Mouse (Mus musculus) Patski (cell line): ENCODE measurements at regions not wholly inside any gene's neighbourhood (a gene's known extent, or its start where the extent isn't known, plus 50 kb on each side); places are given as distances from the start of the nearest gene placed in this dataset.

Experiments
- ATAC-seq: fragments of 100-300 bp; one replicate; pipeline ENCODE4 v1.8.0; 2021
- CTCF ChIA-PET: fragments of 350-600 bp; sonication (Branson Sonifier 250); formaldehyde crosslinking; loops from one replicate; lab custom pipeline; 2022; ENCODE audit warnings: inconsistent platforms; lab: Charles Lee
- POLR2A ChIA-PET: fragments of 350-600 bp; sonication (Branson Sonifier 250); formaldehyde crosslinking; loops from one replicate; lab custom pipeline; 2022; ENCODE audit warnings: antibody characterized with exemption, inconsistent platforms; lab: Charles Lee
- DNase-seq: peaks from one replicate; pipeline ENCODE4 v3.0.0-alpha.2; 2011; ENCODE audit warnings: low read depth, low spot score
- H3K27me3 ChIP-seq: fragments of 371-371 bp; one replicate; pipeline ENCODE4 v1.5.1; 2021
- CTCF ChIP-seq: fragments of 100-300 bp; IDR thresholded peaks from one replicate; pipeline ENCODE4 v1.5.1; 2021
- in situ Hi-C: fragments of 300-500 bp; cut with MboI; formaldehyde crosslinking; loops from 3 replicates; pipeline ENCODE4 v1.11.1; 2018; ENCODE audit warnings: low pct_unique_long_range_greater_than_20kb, mixed read lengths

GRCm38 (mm10) chr9:41579107-41580014 lies 417.9 kb upstream of the Ubash3b start:
- ChIA-PET CTCF (interaction anchor here (0.6 to 3.8 kb wide), 6 partner anchors 97 to 374 kb away, joined by 3 to 32 read pairs (median 4); no protein-coding TSS in a partner anchor), POLR2A (interaction anchor here (0.8 to 3.9 kb wide), 8 partner anchors 10 to 373 kb away, joined by 3 to 23 read pairs (median 6); no protein-coding TSS in a partner anchor)
- DNase-seq (no peak), ATAC-seq (peak; percentile 77)
- peak; percentile 80 for TF ChIP-seq CTCF
- H3K27me3 ChIP-seq, result no peaks in the 10 kb centered on the region
- in situ Hi-C loops, result loop anchor here (5.0 to 10.0 kb wide), 4 partner anchors 102 to 373 kb away; no protein-coding TSS in a partner anchor

- no peak for ATAC-seq
- POLR2A ChIA-PET, result interaction anchor here (0.6 to 3.9 kb wide), 2 partner anchors 10 to 103 kb away, joined by 3 to 23 read pairs; no protein-coding TSS in a partner anchor
- no peaks in the 10 kb centered on the region for H3K27me3 ChIP-seq
- no peak for TF ChIP-seq CTCF
- CTCF ChIA-PET, result interaction anchor here (1.1 to 3.8 kb wide), 2 partner anchors 104 to 342 kb away, joined by 3 to 32 read pairs; no protein-coding TSS in a partner anchor
- DNase-seq, result no peak
- in situ Hi-C loops, result no loop called here
Observed at GRCm38 (mm10) chr9:41578221-41579106, 417.0 kb upstream of the Ubash3b start.

- TF ChIP-seq CTCF, result no peak
- in situ Hi-C loops, result no loop called here
- ATAC-seq, result no peak
- POLR2A ChIA-PET, result no interaction called here
- H3K27me3 ChIP-seq, result no peaks in the 10 kb centered on the region
- CTCF ChIA-PET, result interaction anchor here (1.1 kb wide), 1 partner anchor 342 kb away, joined by 3 read pairs; no protein-coding TSS in a partner anchor
- DNase-seq, result no peak
Observed at GRCm38 (mm10) chr9:41577760-41578159, 416.3 kb upstream of the Ubash3b start.

- POLR2A ChIA-PET, result no interaction called here
- H3K27me3 ChIP-seq, result no peaks in the 10 kb centered on the region
- CTCF ChIA-PET, result no interaction called here
- no peak for TF ChIP-seq CTCF
- in situ Hi-C loops, result no loop called here
- DNase-seq (no peak), ATAC-seq (no peak)
Observed at GRCm38 (mm10) chr9:41575826-41576225, 414.3 kb upstream of the Ubash3b start.

- CTCF ChIA-PET, result interaction anchor here (1.2 kb wide), 1 partner anchor 73 kb away, joined by 4 read pairs; no protein-coding TSS in a partner anchor
- in situ Hi-C loops, result no loop called here
- DNase-seq (no peak), ATAC-seq (no peak)
- no peaks in the 10 kb centered on the region for H3K27me3 ChIP-seq
- POLR2A ChIA-PET, result no interaction called here
- TF ChIP-seq CTCF, result no peak
Observed at GRCm38 (mm10) chr9:41570262-41570661, 408.8 kb upstream of the Ubash3b start.

GRCm38 (mm10) chr9:41566496-41566895 lies 405.0 kb upstream of the Ubash3b start:
- ChIA-PET CTCF (no interaction called here), POLR2A (no interaction called here)
- no peak for TF ChIP-seq CTCF
- no peak for ATAC-seq
- in situ Hi-C loops, result no loop called here
- no peaks in the 10 kb centered on the region for H3K27me3 ChIP-seq
- DNase-seq, result no peak

- in situ Hi-C loops, result no loop called here
- TF ChIP-seq CTCF, result no peak
- DNase-seq (no peak), ATAC-seq (no peak)
- no peaks in the 10 kb centered on the region for H3K27me3 ChIP-seq
- POLR2A ChIA-PET, result interaction anchor here (0.5 kb wide), 1 partner anchor 69 kb away, joined by 3 read pairs; no protein-coding TSS in a partner anchor
- CTCF ChIA-PET, result no interaction called here
Observed at GRCm38 (mm10) chr9:41565784-41566183, 404.3 kb upstream of the Ubash3b start.

GRCm38 (mm10) chr9:41563376-41563775 lies 401.9 kb upstream of the Ubash3b start:
- in situ Hi-C loops, result no loop called here
- H3K27me3 ChIP-seq, result no peaks in the 10 kb centered on the region
- TF ChIP-seq CTCF, result no peak
- no peak for ATAC-seq
- ChIA-PET CTCF (no interaction called here), POLR2A (no interaction called here)
- DNase-seq, result no peak

GRCm38 (mm10) chr9:41558456-41558855 lies 397.0 kb upstream of the Ubash3b start:
- no peak for ATAC-seq
- POLR2A ChIA-PET, result no interaction called here
- no peak for DNase-seq
- CTCF ChIA-PET, result no interaction called here
- no peaks in the 10 kb centered on the region for H3K27me3 ChIP-seq
- in situ Hi-C loops, result no loop called here
- TF ChIP-seq CTCF, result no peak

- H3K27me3 ChIP-seq, result no peaks in the 10 kb centered on the region
- ChIA-PET POLR2A (no interaction called here), CTCF (interaction anchor here (0.9 to 1.1 kb wide), 2 partner anchors 13 to 17 kb away, joined by 3 read pairs; no protein-coding TSS in a partner anchor)
- in situ Hi-C loops, result no loop called here
- TF ChIP-seq CTCF, result no peak
- no peak for ATAC-seq
- no peak for DNase-seq
Observed at GRCm38 (mm10) chr9:41556888-41557287, 395.4 kb upstream of the Ubash3b start.
